Mouse (Mus musculus): ENCODE measurements around the gene Mapk1ip1l.

The Mapk1ip1l gene

GRCm38 (mm10) chr14:47297785-47298407, at the start of gene Mapk1ip1l:
Mapk1ip1l (plus strand) TSS chr14:47298266.
- DNase-seq (ENCODE audit: low spot score in 2 of 2): peak; percentile 74 to 86

GRCm38 (mm10) chr14:47249839-47250238, 48.2 kb upstream of the Mapk1ip1l start:
- no peak for DNase-seq (ENCODE audit: low spot score in 2 of 2)

GRCm38 (mm10) chr14:47264866-47265265, 33.2 kb upstream of the Mapk1ip1l start:
- no peak for DNase-seq (ENCODE audit: low spot score in 2 of 2)

- DNase-seq (ENCODE audit: low spot score in 2 of 2): no peak
These were observed 32.2 kb upstream of the Mapk1ip1l start for GRCm38 (mm10) chr14:47265829-47266228.

- no peak for DNase-seq (ENCODE audit: low spot score in 2 of 2)
These were observed 29.0 kb upstream of the Mapk1ip1l start for GRCm38 (mm10) chr14:47269056-47269455.

GRCm38 (mm10) chr14:47269706-47270105, 28.4 kb upstream of the Mapk1ip1l start:
- no peak for DNase-seq (ENCODE audit: low spot score in 2 of 2)

GRCm38 (mm10) chr14:47273751-47274150, 24.3 kb upstream of the Mapk1ip1l start:
- no peak for DNase-seq (ENCODE audit: low spot score in 2 of 2)

GRCm38 (mm10) chr14:47275417-47275816, 22.6 kb upstream of the Mapk1ip1l start:
- no peak for DNase-seq (ENCODE audit: low spot score in 2 of 2)

- no peak for DNase-seq (ENCODE audit: low spot score in 2 of 2)
These were observed 21.9 kb upstream of the Mapk1ip1l start for GRCm38 (mm10) chr14:47276036-47276603.

- DNase-seq (ENCODE audit: low spot score in 2 of 2): peak; percentile 87 to 90
These were observed 21.3 kb upstream of the Mapk1ip1l start, which contains the start of the genes Wdhd1 and Socs4 for GRCm38 (mm10) chr14:47276637-47277393. Wdhd1 (minus strand) TSS chr14:47276857. Socs4 (plus strand) TSS chr14:47276931.

GRCm38 (mm10) chr14:47279058-47279457, 19.0 kb upstream of the Mapk1ip1l start:
- no peak for DNase-seq (ENCODE audit: low spot score in 2 of 2)

- DNase-seq (ENCODE audit: low spot score in 2 of 2): no peak
These were observed 16.5 kb upstream of the Mapk1ip1l start for GRCm38 (mm10) chr14:47281535-47281934.

- DNase-seq (ENCODE audit: low spot score in 2 of 2): no peak
These were observed 14.5 kb upstream of the Mapk1ip1l start for GRCm38 (mm10) chr14:47283568-47283967.

GRCm38 (mm10) chr14:47285271-47285670, 12.8 kb upstream of the Mapk1ip1l start:
- no peak for DNase-seq (ENCODE audit: low spot score in 2 of 2)

GRCm38 (mm10) chr14:47286215-47286614, 11.9 kb upstream of the Mapk1ip1l start:
- no peak for DNase-seq (ENCODE audit: low spot score in 2 of 2)

GRCm38 (mm10) chr14:47287021-47287420, 11.0 kb upstream of the Mapk1ip1l start:
- no peak for DNase-seq (ENCODE audit: low spot score in 2 of 2)

GRCm38 (mm10) chr14:47291772-47292171, 6.3 kb upstream of the Mapk1ip1l start:
- DNase-seq (ENCODE audit: low spot score in 2 of 2): no peak

GRCm38 (mm10) chr14:47294136-47294535, 3.9 kb upstream of the Mapk1ip1l start:
- DNase-seq (ENCODE audit: low spot score in 2 of 2): no peak

- DNase-seq (ENCODE audit: low spot score in 2 of 2): no peak
These were observed 1.8 kb upstream of the Mapk1ip1l start for GRCm38 (mm10) chr14:47296232-47296631.

- DNase-seq (ENCODE audit: low spot score in 2 of 2): no peak
These were observed 334 bp downstream of the Mapk1ip1l start for GRCm38 (mm10) chr14:47298408-47298792.

GRCm38 (mm10) chr14:47298819-47299261, 774 bp downstream of the Mapk1ip1l start:
- DNase-seq (ENCODE audit: low spot score in 2 of 2): no peak

GRCm38 (mm10) chr14:47302885-47303680, 5.0 kb downstream of the Mapk1ip1l start:
- DNase-seq (ENCODE audit: low spot score in 2 of 2): no peak
